Mouse (Mus musculus): ENCODE measurements around the gene Zbtb7a. TPM values are rescaled to one million over a fixed set of nuclear protein-coding genes. Genes with fewer than 3 reads are reported as not detected.
"Not testable (repeated sequence)": the region's sequence is repeated elsewhere in the genome, so short reads cannot be mapped to it uniquely, and the experiment has no call there.

The Zbtb7a gene
- total and polyA plus RNA-seq, 3 experiments, result 7.1 to 75.7 (median 31.1) TPM

- peaks cover 78% of the 10 kb centered on the region for H3K4me1 ChIP-seq (ENCODE audit: insufficient read depth, low read depth, low read length)
- no peaks in the 10 kb centered on the region for H3K27me3 ChIP-seq (ENCODE audit: insufficient read depth, low read length)
- no peak for DNase-seq (ENCODE audit: low spot score)
- no peaks in the 10 kb centered on the region for H3K9me3 ChIP-seq (replicated peaks)
- peaks cover 59% of the 10 kb centered on the region for H3K36me3 ChIP-seq (replicated peaks)
- H3K4me3 ChIP-seq (ENCODE audit: low read depth, low read length), result peak overlapping the region; percentile 84
- peak; percentile 66 for TF ChIP-seq POLR2AphosphoS5 (IDR thresholded peaks at IDR 0.05; ENCODE audit: insufficient replicate concordance, low read depth, low read length)
- no peak for TF ChIP-seq GATA1 (IDR thresholded peaks at IDR 0.05; ENCODE audit: borderline replicate concordance, low read length)
- ATAC-seq (ENCODE audit: extremely low read depth, insufficient number of reproducible peaks, low FRiP score, poor library complexity, severe bottlenecking), result no peak
Measured at GRCm38 (mm10) chr10:81177958-81178712, 43.1 kb downstream of the Zbtb7a start.

DNA sequence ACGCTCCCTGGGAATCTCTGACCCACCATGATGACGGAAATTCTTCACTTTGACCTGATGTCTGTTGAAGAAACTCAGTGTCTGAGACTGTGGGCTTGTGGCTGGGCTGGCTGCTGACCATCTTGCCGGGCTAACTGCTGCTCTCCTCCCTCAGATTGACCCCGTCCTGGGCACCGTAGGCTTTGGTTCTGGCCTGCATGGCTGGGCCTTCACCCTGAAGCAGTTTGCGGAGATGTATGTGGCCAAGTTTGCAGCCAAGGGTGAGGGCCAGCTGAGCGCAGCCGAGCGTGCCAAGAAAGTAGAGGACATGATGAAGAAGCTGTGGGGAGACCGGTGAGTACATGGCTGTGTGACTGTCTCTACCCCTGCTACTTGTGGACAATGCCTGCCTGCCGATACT, 43.9 kb downstream of the Zbtb7a start:
- ATAC-seq (ENCODE audit: extremely low read depth, insufficient number of reproducible peaks, low FRiP score, poor library complexity, severe bottlenecking), result no peak
- no peaks in the 10 kb centered on the region for H3K27me3 ChIP-seq (ENCODE audit: insufficient read depth, low read length)
- no peak for DNase-seq (ENCODE audit: low spot score)
- peak overlapping the region; percentile 84 for H3K4me3 ChIP-seq (ENCODE audit: low read depth, low read length)
- TF ChIP-seq GATA2 (IDR thresholded peaks at IDR 0.05; ENCODE audit: borderline replicate concordance, low read depth, low read length), result no peak
- TF ChIP-seq TAL1 (conservative IDR thresholded peaks at IDR 0.05; ENCODE audit: low read depth, low read length), result no peak
- TF ChIP-seq CTCF (IDR thresholded peaks at IDR 0.05; ENCODE audit: low read depth, low read length), result no peak
- TF ChIP-seq GATA1 (IDR thresholded peaks at IDR 0.05; ENCODE audit: borderline replicate concordance, low read length), result no peak
- no peak for TF ChIP-seq POLR2AphosphoS5 (IDR thresholded peaks at IDR 0.05; ENCODE audit: insufficient replicate concordance, low read depth, low read length)
- no peaks in the 10 kb centered on the region for H3K9me3 ChIP-seq (replicated peaks)
- peaks cover 64% of the 10 kb centered on the region for H3K36me3 ChIP-seq (replicated peaks)
- peaks cover 77% of the 10 kb centered on the region for H3K4me1 ChIP-seq (ENCODE audit: insufficient read depth, low read depth, low read length)

GRCm38 (mm10) chr10:81179451-81180342, 44.7 kb downstream of the Zbtb7a start:
- peak overlapping the region; percentile 84 for H3K4me3 ChIP-seq (ENCODE audit: low read depth, low read length)
- DNase-seq (ENCODE audit: low spot score) (no peak), ATAC-seq (ENCODE audit: extremely low read depth, insufficient number of reproducible peaks, low FRiP score, poor library complexity, severe bottlenecking) (no peak)
- H3K4me1 ChIP-seq (ENCODE audit: insufficient read depth, low read depth, low read length), result peaks cover 77% of the 10 kb centered on the region
- H3K27me3 ChIP-seq (ENCODE audit: insufficient read depth, low read length), result no peaks in the 10 kb centered on the region
- no peak for TF ChIP-seq GATA2 (IDR thresholded peaks at IDR 0.05; ENCODE audit: borderline replicate concordance, low read depth, low read length)
- no peak; the same call in 1 of the 2 replicates for TF ChIP-seq POLR2AphosphoS5 (IDR thresholded peaks at IDR 0.05; ENCODE audit: insufficient replicate concordance, low read depth, low read length)
- TF ChIP-seq CTCF (IDR thresholded peaks at IDR 0.05; ENCODE audit: low read depth, low read length), result peak; percentile 56; the same call in 1 of the 2 replicates
- TF ChIP-seq GATA1 (IDR thresholded peaks at IDR 0.05; ENCODE audit: borderline replicate concordance, low read length), result no peak
- TF ChIP-seq TAL1 (conservative IDR thresholded peaks at IDR 0.05; ENCODE audit: low read depth, low read length), result no peak
- peaks cover 71% of the 10 kb centered on the region for H3K36me3 ChIP-seq (replicated peaks)
- no peaks in the 10 kb centered on the region for H3K9me3 ChIP-seq (replicated peaks)

DNA sequence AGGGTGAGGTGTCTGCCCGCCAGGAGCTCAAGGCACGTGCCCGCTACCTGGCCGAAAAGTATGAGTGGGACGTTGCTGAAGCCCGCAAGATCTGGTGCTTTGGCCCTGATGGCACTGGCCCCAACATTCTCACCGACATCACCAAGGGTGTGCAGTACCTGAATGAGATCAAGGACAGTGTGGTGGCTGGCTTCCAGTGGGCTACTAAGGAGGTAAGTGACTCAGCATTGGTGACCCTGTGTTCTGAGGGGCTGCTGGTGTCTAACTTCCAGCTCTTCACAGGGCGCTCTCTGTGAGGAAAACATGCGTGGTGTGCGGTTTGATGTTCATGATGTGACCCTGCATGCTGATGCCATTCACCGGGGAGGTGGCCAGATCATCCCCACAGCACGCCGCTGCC, 45.9 kb downstream of the Zbtb7a start:
- H3K4me3 ChIP-seq (ENCODE audit: low read depth, low read length), result peak overlapping the region; percentile 60; the same call in 1 of the 2 replicates
- no peaks in the 10 kb centered on the region for H3K9me3 ChIP-seq (replicated peaks)
- H3K36me3 ChIP-seq (replicated peaks), result peaks cover 83% of the 10 kb centered on the region
- DNase-seq (ENCODE audit: low spot score) (no peak), ATAC-seq (ENCODE audit: extremely low read depth, insufficient number of reproducible peaks, low FRiP score, poor library complexity, severe bottlenecking) (no peak)
- H3K4me1 ChIP-seq (ENCODE audit: insufficient read depth, low read depth, low read length), result peaks cover 71% of the 10 kb centered on the region
- no peaks in the 10 kb centered on the region for H3K27me3 ChIP-seq (ENCODE audit: insufficient read depth, low read length)
- TF ChIP-seq TAL1 (conservative IDR thresholded peaks at IDR 0.05; ENCODE audit: low read depth, low read length), result no peak
- TF ChIP-seq GATA2 (IDR thresholded peaks at IDR 0.05; ENCODE audit: borderline replicate concordance, low read depth, low read length), result no peak
- TF ChIP-seq POLR2AphosphoS5 (IDR thresholded peaks at IDR 0.05; ENCODE audit: insufficient replicate concordance, low read depth, low read length), result no peak
- TF ChIP-seq CTCF (IDR thresholded peaks at IDR 0.05; ENCODE audit: low read depth, low read length), result no peak
- no peak for TF ChIP-seq GATA1 (IDR thresholded peaks at IDR 0.05; ENCODE audit: borderline replicate concordance, low read length)

DNA sequence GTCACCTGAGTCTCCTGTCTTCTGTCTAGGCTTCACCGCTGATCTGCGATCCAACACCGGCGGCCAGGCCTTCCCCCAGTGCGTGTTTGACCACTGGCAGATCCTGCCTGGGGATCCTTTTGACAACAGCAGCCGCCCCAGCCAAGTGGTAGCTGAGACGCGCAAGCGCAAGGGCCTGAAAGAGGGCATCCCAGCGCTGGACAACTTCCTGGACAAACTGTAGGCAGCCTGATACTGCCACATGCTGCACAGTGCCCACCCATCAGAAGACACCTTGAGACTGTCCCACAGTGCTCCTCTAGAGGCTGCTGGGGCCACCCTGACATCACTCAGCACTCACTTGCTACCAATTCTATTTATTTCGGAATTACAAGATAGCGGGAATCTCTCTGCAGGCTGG, 46.8 kb downstream of the Zbtb7a start:
- H3K4me3 ChIP-seq (ENCODE audit: low read depth, low read length); DNase-seq (ENCODE audit: low spot score); H3K27me3 ChIP-seq (ENCODE audit: insufficient read depth, low read length); H3K9me3 ChIP-seq (replicated peaks); ATAC-seq (ENCODE audit: extremely low read depth, insufficient number of reproducible peaks, low FRiP score, poor library complexity, severe bottlenecking): not testable (repeated sequence)
- H3K4me1 ChIP-seq (ENCODE audit: insufficient read depth, low read depth, low read length), result peaks cover 71% of the 10 kb centered on the region
- H3K36me3 ChIP-seq (replicated peaks), result peaks cover 88% of the 10 kb centered on the region

Data from G1E (cell line).